Mouse (Mus musculus) liver, adult 2 months (tissue): ENCODE data around the gene Polr2l. TPM values are rescaled to one million over a fixed set of nuclear protein-coding genes. Genes with fewer than 3 reads are reported as not detected.
A peak's percentile ranks its signal among the peaks of the same experiment; 100 is the strongest.

Experiments used
- DNase-seq: peaks from one replicate; pipeline ENCODE4 v3.0.0-alpha.2; 2011; ENCODE audit warnings: low read depth, low spot score; ENCODE audit errors: extremely low read depth
- H3K27ac ChIP-seq: fragments of 200-500 bp; replicated peaks from 2 replicates; pipeline ENCODE4 v1.5.1; 2012; ENCODE audit warnings: low read depth, mild to moderate bottlenecking, control low read depth, inconsistent platforms, low read length; ENCODE audit not compliant: insufficient read depth
- H3K27me3 ChIP-seq: fragments of 200-500 bp; 2 replicates; pipeline ENCODE4 v1.6.1; 2012; ENCODE audit warnings: mild to moderate bottlenecking, moderate library complexity, low read length, inconsistent platforms; ENCODE audit not compliant: control insufficient read depth, insufficient read depth
- H3K36me3 ChIP-seq: fragments of 200-500 bp; 2 replicates; pipeline ENCODE4 v1.6.1; 2012; ENCODE audit warnings: low read length, inconsistent platforms; ENCODE audit not compliant: control insufficient read depth, insufficient read depth
- H3K4me1 ChIP-seq: fragments of 200-500 bp; 2 replicates; pipeline ENCODE4 v1.6.1; 2011; ENCODE audit warnings: low read length; ENCODE audit not compliant: control insufficient read depth, insufficient read depth
- H3K4me3 ChIP-seq: fragments of 200-500 bp; 2 replicates; pipeline ENCODE4 v1.5.1; 2011; ENCODE audit warnings: low read depth, mild to moderate bottlenecking, control low read depth, low read length, moderate library complexity; ENCODE audit not compliant: insufficient read depth
- H3K79me2 ChIP-seq: fragments of 200-500 bp; 2 replicates; pipeline ENCODE4 v1.6.1; 2012; ENCODE audit warnings: inconsistent platforms, mild to moderate bottlenecking, low read length, moderate library complexity; ENCODE audit not compliant: control insufficient read depth, insufficient read depth
- H3K9ac ChIP-seq: fragments of 200-500 bp; 2 replicates; pipeline ENCODE4 v1.6.1; 2012; ENCODE audit warnings: low read depth, mild to moderate bottlenecking, control low read depth, inconsistent platforms, low read length
- CTCF ChIP-seq: fragments of 200-500 bp; IDR thresholded peaks from 2 replicates; pipeline ENCODE4 v1.5.1; 2011; ENCODE audit warnings: low read depth, low read length, control low read depth
- POLR2A ChIP-seq: fragments of 200-500 bp; IDR thresholded peaks from 2 replicates; pipeline ENCODE4 v1.6.1; 2011; ENCODE audit warnings: low read length, control low read depth; ENCODE audit not compliant: insufficient read depth; ENCODE audit errors: extremely low read depth
- WGBS: fragments of 180-500 bp; shearing (Covaris S2); methylation state at CpG from one replicate; pipeline ENCODE4 v1.1.7; 2018; 5-methylcytosine and 5-hydroxymethylcytosine counted together
- polyA plus RNA-seq: library from polyadenylated mRNA; depleted of rRNA; stranded (reverse); fragments of >200 nt; gene quantifications from 2 replicates; pipeline ENCODE4 v1.2.3, GENCODE M21; 2012
- total RNA-seq: library from RNA; depleted of rRNA; stranded (reverse); fragments of >200 nt; gene quantifications from 2 replicates; pipeline ENCODE4 v1.2.3, GENCODE M21; 2014

The Polr2l gene
- total and polyA plus RNA-seq, 2 experiments = 41.1 to 42.8 TPM

GRCm38 (mm10) chr7:141433517-141434400 lies 41.2 kb downstream of the Polr2l start:
- peaks cover 24% of the 10 kb centered on the region for H3K4me1 ChIP-seq
- peak overlapping the region; percentile 48 for H3K4me3 ChIP-seq
- DNase-seq = peak; percentile 90
- no peaks in the 10 kb centered on the region; the same call in 1 of the 2 replicates for H3K79me2 ChIP-seq
- no peaks in the 10 kb centered on the region for H3K27me3 ChIP-seq
- 22% methylated on average over 15 of the region's 15 CpGs for WGBS
- peaks cover 9% of the 10 kb centered on the region; the same call in 1 of the 2 replicates for H3K36me3 ChIP-seq
- peak overlapping the region; percentile 63 for H3K9ac ChIP-seq
- peak overlapping the region; percentile 95 for H3K27ac ChIP-seq
- TF ChIP-seq POLR2A (0 out of 2 replicates have a peak, but pooled peaks have one; percentile 2), CTCF (no peak)

GRCm38 (mm10) chr7:141432741-141433516 lies 42.0 kb downstream of the Polr2l start:
- Histone ChIP-seq H3K27me3 (no peaks in the 10 kb centered on the region), H3K36me3 (peaks cover 9% of the 10 kb centered on the region; the same call in 1 of the 2 replicates), H3K27ac (peak overlapping the region; percentile 95), H3K79me2 (no peaks in the 10 kb centered on the region; the same call in 1 of the 2 replicates), H3K4me1 (peaks cover 24% of the 10 kb centered on the region), H3K4me3 (peak overlapping the region; percentile 48), H3K9ac (peak overlapping the region; percentile 67)
- TF ChIP-seq CTCF (no peak), POLR2A (0 out of 2 replicates have a peak, but pooled peaks have one; percentile 35)
- 30% methylated on average over 6 of the region's 6 CpGs for WGBS
- DNase-seq = peak; percentile 89

DNA sequence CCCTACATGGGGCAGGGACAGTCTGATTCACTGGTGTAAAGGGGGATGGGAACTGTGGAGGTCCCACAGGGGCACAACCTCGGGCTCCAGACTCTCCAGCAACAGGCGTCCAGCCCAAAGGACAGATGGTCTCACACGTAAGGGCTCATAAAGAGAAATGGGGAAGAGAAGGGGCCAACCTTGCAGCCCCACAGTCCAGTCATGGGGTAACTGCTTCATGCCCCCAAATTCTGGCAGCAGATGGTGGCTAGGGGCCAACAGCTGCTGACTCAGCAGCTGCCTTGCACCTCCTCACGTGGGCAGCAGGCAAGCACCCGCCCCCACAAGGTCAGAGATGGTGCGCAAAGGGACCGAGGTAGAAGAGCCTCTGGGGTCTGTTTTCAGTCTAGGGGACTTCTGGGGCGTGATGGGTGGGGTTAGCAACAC lies 42.7 kb downstream of the Polr2l start:
- peaks cover 9% of the 10 kb centered on the region; the same call in 1 of the 2 replicates for H3K36me3 ChIP-seq
- TF ChIP-seq CTCF = no peak
- TF ChIP-seq POLR2A = no peak
- peak; percentile 58 for DNase-seq
- H3K27ac ChIP-seq = peak overlapping the region; percentile 95
- H3K79me2 ChIP-seq = no peaks in the 10 kb centered on the region; the same call in 1 of the 2 replicates
- peak overlapping the region; percentile 67 for H3K9ac ChIP-seq
- H3K4me3 ChIP-seq = peak overlapping the region; percentile 41
- 44% methylated on average over 8 of the region's 8 CpGs for WGBS
- peaks cover 24% of the 10 kb centered on the region for H3K4me1 ChIP-seq
- H3K27me3 ChIP-seq = no peaks in the 10 kb centered on the region

DNA sequence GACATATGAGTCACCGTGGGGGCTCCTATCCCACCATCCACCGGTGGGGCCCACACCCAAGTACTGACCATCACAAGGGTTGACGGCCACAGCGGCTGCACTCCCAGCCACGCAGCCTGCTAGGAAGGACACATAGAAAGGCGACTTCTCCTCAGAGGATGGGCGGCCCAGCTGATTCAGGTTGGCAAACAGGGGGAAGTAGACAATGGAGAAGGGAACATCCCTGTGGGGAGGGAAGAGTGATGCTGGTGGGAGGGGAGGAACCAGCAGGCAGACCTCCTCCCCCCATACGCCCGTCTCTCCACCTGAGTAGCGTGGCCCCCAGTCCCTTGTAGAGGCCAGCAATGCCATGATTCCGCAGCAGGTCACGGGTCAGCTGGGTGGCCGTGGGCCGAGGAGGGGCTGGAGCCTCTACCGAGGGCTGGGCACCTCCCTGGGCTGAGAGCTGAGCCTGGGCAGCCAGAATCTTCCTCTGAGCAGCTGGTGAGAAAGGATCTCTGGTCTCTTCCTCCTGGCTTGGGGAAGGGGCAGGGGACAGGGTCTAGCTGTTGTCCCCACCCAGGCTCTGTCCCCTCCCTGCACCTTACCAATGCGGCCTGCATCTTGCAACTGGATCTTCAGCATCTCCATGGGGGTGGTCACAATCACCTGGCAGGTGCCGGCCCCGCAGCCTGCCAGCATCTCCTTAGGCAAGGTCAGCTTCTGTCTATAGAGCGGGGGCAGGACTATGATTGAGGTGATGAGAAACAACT lies 43.3 kb downstream of the Polr2l start:
- no peak for DNase-seq
- Histone ChIP-seq H3K27me3 (no peaks in the 10 kb centered on the region), H3K27ac (peak overlapping the region; percentile 95), H3K79me2 (no peaks in the 10 kb centered on the region; the same call in 1 of the 2 replicates), H3K9ac (peak overlapping the region; percentile 67), H3K36me3 (peaks cover 9% of the 10 kb centered on the region; the same call in 1 of the 2 replicates), H3K4me3 (no peak overlapping the region), H3K4me1 (peaks cover 23% of the 10 kb centered on the region)
- TF ChIP-seq POLR2A (no peak), CTCF (no peak)
- WGBS = 91% methylated on average over 19 of the region's 19 CpGs

GRCm38 (mm10) chr7:141430585-141431240 lies 44.2 kb downstream of the Polr2l start:
- H3K79me2 ChIP-seq = no peaks in the 10 kb centered on the region; the same call in 1 of the 2 replicates
- no peak for DNase-seq
- H3K27ac ChIP-seq = no peak overlapping the region
- no peak overlapping the region for H3K4me3 ChIP-seq
- TF ChIP-seq POLR2A (no peak), CTCF (no peak)
- no peaks in the 10 kb centered on the region for H3K27me3 ChIP-seq
- no peak overlapping the region for H3K9ac ChIP-seq
- WGBS = 90% methylated on average over 9 of the region's 9 CpGs
- H3K36me3 ChIP-seq = peaks cover 9% of the 10 kb centered on the region; the same call in 1 of the 2 replicates
- H3K4me1 ChIP-seq = peaks cover 17% of the 10 kb centered on the region
